Mouse (Mus musculus): Measurements from ENCODE around the gene Faim.

Faim gene

DNA sequence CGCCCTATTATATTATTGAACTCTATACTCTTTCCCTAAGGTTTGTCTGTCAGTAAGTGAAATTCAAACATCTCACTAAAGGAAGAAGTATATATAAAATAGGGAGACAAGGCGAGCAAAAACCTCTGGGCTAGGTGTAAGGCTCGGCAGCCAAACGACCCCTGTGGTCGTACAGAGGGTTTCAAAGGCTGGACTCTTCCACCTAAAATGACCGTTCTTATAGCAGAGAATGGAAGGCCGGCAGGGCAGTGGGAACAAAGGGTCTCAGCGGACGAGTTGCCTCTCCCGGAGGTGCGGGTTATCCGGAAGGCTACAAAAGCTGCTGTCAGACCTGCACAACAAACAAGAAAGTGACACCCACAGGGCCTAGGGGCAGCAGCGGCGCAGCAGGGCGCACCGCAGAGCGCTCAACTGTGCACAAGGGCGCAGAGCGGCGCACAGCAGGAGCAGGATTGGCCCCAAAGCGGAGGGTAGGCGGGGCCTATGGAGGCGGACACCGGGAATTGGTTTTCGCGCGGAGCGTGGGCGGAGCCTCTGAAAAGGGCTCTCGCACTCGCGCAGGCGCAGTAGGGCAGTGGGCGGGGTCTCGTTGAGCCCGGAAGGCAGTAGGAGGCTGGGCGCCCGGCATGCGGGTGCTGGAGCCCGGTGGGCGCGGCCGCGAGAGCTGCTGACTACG lies at the start of gene Faim:
TSS of gene Faim (plus strand) at position 574 of the 676 bp plus-strand sequence.
- DNase-seq (ENCODE audit: low spot score in 2 of 2) = peak; percentile 100

DNA sequence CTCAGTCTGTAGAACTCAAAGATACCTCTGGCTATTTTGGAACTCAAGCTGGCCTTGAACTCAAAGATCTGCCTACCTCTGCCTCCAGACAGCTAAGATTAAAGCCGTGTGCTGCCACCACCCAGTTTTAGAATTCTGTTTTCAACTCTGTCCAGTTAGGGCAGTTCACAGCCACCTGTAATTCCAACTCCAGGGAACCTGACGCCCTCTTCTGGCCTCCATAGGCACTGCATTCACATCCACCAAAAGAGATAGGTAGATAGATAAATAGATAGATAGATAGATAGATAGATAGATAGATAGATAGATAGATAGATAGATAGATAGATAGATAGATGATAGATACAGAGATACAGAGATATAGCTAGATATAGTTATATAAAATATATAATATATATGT lies 46.9 kb upstream of the Faim start:
- no peak for DNase-seq (ENCODE audit: low spot score in 2 of 2)

DNA sequence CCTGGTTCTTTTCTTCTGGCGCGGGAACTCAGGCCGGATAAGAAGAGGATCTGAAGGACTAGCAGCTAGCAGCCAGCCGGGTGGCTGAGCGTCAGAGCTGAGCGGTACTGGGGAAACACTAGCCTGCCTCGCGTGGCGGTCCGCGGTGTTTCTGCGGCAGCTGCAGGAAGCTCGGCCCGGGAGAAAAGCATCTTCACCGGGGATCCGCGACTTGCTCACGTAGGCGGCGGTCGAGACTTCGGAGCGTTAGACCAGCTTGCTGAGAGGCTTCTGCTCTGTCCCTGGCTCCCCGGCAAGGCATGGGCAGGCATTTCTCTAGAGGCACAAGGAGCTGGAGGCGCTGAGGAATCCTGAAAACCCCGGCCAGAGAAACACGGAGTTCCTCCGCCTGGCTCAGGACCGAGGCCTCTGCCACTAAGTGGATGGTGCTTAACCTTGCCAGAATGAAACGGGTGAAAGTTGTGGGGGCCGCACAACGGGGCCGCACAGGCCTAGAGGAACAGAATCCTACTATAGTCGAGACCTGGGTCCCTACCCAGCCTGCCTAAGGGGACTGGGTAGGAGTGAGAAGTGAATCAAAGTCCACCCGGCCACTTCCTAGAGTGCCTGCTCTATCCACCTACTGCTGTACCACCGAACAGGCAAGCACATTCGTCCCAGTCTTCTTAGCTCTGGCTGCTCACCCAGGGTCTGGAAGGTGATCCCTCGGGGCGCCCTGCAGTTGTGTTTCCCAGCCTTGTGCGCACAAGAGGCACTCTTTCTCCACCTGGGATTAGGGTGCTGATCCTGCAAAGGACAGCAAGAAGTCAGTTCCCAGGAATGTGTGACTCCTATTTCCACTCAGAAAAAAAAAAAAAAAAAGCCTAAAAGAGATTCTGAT lies 33.8 kb upstream of the Faim start:
- no peak for DNase-seq (ENCODE audit: low spot score in 2 of 2)

DNA sequence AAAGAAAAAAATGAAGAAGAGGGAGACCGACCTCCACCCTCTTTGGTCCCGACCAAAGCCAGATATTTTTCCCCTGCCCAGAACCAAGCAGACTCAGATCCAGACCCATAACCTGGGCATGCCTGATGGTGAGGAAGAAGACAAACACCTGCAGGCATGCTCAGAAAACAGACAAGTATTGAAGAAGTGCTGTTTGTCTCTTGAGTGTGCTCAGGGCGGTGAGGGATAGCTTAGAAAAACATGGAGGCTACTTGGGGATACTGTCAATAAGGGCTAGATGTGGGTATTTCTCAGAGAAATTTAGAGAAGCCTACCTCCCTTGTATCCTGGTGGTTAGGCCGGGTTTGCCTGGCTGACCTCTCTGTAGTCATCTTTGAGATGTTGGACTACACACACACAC lies 32.9 kb upstream of the Faim start:
- no peak for DNase-seq (ENCODE audit: low spot score in 2 of 2)

DNA sequence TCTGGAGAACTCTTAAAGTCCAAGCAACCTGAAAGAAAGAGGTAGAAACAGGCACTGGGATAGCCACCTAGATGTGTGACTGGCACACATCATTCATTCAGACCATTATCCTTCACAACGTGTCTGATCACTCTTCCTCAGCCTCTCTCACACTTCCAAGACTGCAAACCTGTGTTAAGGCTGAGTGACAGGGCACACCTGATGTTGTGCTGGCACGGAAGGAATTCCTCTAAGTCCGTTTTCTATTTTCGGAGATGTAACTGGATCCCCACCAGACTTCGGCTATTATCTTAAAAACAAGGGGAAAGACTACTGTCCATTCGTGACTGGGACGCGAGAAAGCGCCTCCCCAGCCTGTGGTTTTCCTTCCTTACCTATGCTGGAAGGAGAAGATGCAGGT lies 32.3 kb upstream of the Faim start:
- DNase-seq (ENCODE audit: low spot score in 2 of 2) = no peak

DNA sequence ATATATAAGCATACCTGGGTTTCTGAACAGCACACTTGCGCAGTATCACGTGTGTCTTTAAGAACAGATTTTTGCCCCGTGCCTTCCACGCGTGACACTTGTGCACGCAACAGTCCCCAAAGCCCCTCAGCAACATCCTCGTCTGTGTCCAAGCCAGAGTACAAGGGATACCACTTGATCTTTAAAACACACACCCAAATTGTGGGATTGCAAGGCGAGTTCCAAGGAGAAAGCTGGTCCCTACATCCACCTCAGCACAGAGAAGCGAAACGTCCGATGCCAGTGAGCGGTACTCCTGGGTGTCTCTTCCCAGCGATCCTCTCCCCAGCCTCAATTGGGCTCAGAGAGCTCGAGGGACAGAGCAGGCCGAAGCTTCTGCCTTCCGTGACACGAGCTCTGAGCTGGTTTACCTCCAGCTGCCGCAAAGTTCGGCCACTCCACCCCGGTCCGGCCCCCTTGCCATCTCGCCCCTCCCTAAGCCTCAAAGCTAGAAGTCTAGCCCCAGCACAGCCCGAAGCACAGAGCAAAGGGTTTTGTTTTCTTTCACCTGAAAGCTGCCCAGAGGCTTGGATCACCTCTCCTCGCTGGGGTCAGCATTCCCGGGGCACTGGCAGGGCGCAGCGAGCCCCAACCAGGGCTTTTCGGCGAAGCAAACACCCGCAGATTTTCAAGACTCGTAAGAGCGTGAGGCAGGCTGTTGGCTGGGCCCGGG lies 31.6 kb upstream of the Faim start:
- DNase-seq (ENCODE audit: low spot score in 2 of 2) = no peak

DNA sequence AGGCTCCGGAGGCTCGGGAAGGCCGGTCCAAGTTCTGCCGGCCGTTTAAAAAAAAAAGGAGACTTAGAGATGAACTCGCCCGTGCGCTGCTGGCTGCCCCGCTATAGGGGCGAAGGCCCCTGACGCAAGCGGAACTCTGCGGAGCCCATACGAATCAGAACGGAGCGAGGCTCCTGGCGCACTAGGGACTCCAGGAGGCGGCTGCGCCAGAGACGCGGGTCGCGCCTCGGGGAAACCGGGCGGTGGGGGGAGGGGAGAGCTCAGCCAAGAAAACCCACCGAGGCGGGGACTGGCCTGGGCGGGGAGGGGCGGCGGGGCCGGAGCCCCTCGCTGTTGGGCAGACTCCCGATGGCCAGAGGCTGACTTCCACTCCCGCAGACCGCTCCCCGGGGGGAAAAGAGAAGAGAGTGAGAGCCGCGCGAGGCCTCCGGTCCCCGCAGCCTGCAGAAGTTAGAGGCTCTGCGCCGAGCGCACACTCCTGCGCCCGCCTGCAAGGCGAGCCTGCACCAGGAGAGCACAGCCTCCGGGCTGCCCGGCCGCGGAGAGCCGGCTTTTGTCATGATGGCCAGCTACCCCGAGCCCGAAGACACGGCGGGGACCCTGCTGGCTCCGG lies 31.0 kb upstream of the Faim start, which contains the start of gene Foxl2:
TSS of gene Foxl2 (plus strand) at position 186 of the 613 bp plus-strand sequence.
- DNase-seq (ENCODE audit: low spot score in 2 of 2) = no peak

DNA sequence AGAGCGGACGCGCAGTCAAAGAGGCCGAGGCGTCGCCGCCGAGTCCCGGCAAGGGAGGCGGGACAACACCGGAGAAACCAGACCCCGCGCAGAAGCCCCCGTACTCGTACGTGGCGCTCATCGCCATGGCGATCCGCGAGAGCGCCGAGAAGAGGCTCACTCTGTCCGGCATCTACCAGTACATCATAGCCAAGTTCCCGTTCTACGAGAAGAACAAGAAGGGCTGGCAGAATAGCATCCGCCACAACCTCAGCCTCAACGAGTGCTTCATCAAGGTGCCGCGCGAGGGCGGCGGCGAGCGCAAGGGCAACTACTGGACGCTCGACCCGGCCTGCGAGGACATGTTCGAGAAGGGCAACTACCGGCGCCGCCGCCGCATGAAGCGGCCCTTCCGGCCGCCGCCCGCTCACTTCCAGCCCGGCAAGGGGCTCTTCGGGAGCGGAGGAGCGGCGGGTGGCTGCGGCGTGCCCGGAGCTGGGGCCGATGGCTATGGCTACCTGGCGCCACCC lies 30.4 kb upstream of the Faim start:
- DNase-seq (ENCODE audit: low spot score in 2 of 2) = no peak

DNA sequence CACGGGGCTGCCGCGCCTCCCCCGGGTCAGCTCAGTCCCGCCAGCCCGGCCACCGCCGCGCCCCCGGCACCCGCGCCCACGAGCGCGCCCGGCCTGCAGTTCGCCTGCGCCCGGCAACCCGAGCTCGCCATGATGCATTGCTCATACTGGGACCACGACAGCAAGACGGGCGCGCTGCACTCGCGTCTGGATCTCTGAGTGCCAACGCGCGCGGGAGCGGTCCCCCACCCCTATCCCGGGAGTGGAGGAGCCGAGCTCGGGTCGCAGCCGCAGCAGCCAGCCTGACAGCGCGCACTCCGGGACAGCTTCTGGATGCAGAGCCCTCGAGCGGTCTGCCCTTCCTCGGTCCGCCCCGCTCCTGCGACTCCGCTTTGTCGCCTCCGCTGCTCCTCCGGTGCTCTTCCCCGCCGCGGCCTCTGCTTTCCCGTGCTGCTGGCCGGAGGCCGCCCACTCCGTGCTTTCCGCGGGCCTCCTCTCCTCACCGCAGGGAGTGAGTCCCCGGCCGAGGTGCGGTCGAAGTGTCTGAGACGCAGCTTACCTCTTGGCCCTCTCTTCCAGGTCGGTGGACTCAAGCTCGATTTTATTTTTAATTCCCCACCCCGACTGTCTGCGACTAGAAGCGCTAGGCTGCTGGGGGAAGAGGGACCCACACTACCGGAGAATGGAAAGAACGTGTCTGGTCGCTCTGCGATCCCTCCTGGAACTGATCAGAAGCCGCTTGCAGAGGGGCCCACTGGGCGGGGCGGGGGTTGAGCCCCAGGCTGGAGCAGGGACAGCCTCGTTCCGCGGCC lies 29.4 kb upstream of the Faim start:
- DNase-seq (ENCODE audit: low spot score in 2 of 2) = no peak

DNA sequence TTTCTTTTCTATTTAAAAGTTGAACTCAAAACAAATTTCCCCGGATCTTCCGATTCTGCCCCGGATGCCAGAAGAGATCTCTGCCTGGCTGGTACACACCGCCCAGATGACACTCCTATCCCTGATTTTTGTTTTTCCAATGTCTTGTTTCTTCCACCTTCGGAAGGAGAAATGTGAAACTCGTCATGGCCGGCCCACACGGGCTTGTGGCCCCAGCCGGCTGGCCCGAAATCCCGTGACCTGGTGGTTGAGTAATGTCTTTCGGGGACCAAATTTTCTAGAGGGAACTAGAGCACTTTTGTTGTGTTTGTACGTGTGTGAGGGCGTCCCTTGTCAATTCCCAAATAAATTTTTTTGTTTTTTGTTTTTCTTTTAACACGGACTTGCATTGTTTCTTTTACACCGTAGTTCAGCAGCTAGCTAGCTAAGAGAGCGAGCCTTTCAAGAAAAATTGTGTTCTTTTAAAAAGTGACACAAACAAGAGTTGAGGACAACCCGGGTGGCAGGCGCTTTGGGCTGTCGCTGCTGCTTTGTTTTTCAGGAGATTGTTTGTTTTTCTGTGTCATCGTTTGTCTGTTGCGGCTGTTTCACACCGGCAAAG lies 28.3 kb upstream of the Faim start:
- no peak for DNase-seq (ENCODE audit: low spot score in 2 of 2)

DNA sequence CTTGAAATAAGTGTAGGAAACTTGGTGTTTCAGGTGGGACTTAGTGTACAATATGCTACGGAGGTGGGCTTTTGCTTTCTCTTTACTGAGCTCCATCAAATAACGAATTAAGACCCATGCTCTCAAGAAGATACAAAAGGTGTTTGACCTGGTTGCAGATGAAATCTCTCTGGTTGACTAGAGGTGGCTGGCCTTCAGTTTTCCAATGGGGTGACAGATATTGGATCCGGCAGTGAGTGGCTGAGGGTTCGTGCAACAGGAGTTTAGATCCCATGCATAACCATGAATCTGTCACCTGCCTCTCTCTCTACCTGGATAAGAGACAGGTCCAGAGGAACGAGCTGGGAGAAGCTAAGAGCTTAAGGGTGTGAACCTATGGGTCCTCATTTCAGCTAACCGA lies 27.5 kb upstream of the Faim start:
- DNase-seq (ENCODE audit: low spot score in 2 of 2) = no peak

DNA sequence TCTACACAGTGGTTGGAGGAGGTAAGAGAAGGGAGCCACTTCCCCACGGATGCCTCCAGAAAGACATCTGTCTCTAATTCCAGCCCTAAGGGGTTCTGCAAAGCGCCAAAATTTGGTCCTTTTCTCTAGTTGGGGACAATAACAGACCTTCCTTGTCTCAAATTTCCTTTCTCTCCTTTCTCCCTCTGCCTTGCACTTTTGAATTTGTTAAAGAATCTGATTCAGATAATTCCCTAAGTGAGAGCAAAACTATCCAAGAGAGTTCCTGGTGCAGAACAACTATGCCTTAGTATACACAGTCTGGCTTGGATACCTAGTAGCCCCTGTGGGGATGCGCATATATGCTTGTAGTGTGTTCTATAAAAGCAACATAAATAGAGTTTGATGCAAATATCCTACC lies 26.3 kb upstream of the Faim start:
- no peak for DNase-seq (ENCODE audit: low spot score in 2 of 2)

DNA sequence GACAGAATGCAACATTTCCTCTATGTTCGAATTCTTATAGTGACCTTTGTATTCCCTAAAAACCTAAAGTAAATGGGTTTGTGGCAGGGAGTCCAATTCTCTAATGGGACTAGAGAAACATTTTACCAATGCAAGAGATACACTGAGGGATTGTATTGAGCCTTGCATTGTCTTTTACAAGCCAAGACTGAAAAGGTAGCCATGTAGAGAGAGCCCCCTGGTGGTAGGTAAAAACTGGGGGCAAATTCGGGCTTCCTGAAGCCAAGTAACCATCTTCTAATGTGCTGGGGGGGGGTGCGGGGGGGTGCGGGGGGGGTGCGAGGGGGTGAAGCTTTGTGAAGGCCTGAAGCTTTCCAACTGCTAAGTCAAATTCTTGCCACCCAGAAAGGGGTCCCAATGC lies 25.8 kb upstream of the Faim start:
- no peak for DNase-seq (ENCODE audit: low spot score in 2 of 2)

DNA sequence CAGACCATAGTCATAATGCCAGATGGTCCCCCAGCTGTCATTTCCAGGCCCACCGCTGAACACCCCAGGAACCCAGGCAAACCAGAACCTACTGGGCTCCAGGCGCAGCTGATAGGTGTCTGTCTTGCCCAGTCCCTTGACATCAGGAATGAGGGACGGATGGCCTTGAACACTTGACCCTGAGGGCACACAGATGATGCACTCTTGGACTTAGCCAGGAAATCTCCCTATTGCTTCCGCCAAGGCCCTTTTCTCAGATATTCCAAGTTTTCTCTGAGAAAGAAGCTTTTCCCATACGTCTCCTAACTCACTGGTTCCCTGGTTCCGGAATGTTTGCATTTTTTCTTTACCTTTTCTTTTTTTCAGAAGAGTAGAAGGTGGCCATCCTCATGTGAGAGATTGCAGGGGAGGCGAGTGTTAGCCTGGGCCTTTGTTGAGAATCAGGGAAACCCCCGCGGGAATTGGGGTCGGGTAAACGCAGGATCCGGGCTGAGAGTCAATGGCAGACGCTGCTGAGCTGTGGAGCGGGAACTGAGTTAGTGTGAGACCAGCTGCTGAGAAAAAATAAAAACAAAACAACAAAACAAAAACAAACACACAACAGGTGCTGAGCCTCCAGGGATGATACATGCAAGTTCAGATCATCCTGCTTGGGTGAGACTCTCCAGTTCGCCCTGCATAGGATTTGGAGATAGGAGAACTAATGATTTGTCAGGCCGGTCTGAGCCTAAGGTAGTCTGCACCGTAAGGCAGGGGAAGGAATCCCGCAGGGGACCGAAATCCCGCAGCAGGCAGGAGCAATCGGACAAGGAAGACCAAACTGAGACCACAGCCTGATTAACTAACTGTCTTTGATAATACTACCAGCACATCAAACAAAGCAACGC lies 24.3 kb upstream of the Faim start:
- DNase-seq (ENCODE audit: low spot score in 2 of 2) = no peak

DNA sequence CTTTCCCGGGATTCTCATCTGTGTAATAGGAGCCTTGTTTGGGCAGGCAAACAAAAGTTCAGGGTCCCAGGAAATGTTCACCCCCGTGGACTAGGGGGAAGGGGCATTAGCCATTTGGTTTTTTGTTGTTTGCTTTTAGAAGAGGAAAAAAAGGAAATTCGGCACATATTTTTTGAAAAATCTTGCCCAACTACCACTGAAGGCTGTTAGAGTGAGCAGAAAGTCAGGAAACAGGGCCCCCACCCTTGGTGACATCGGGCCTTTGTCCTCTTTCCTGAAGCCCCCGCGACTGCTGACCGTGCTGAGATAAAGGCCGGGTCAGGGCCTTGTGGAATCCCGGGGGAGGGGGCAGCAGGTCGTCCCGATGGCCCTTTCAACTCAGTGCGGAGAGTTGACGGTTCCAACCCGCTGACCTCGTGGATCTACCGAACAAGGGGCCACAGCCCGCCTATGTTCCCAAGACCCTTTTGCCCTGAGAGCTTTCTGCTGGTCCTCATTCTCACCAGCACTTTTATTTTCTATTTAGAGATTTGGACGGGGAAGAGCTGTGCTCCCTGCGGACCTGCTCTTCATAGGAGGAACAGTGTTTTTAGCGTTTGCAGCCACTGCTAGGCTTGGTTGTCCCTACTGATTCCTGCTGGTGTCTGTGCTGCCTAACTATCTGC lies 23.6 kb upstream of the Faim start:
- DNase-seq (ENCODE audit: low spot score in 2 of 2) = no peak

DNA sequence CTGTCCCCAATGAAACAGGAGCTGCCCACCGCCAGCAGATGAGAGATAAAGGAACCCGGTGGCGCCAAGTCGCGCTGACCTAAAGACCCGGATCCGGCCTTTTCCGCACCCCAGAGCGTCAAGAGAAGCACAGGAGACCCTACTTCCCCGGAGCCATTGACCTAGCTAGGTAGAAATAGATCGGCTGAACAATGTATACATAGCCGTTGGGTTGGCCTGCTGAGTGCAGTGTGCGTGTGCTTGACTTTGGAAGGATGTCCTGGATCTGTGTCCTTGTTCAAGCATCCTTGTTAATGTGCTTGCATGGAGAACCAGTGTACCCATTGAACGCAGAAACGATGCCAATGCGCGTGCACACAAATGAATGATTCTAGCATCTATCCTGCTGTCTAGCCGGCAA lies 22.5 kb upstream of the Faim start:
- DNase-seq (ENCODE audit: low spot score in 2 of 2) = no peak

DNA sequence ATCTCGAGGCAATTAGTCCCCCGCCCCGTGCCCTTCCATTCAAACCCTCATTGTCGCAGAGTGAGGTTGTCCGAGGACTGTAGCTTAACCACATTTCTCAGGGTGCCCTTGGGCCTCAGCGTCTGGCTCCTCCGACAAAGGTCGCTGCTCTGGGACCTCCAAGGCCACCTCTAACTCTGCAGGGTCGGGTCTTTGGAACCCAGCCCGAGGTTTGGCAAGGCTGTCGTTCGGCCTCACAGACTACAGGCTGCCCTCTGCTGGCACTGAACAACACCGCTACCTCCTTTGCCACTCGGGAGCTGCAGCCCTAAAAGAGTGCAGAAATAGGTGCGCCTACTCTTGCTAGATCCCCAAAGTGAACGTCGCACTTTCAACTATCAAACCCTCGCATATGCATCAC lies 21.1 kb upstream of the Faim start:
- no peak for DNase-seq (ENCODE audit: low spot score in 2 of 2)

DNA sequence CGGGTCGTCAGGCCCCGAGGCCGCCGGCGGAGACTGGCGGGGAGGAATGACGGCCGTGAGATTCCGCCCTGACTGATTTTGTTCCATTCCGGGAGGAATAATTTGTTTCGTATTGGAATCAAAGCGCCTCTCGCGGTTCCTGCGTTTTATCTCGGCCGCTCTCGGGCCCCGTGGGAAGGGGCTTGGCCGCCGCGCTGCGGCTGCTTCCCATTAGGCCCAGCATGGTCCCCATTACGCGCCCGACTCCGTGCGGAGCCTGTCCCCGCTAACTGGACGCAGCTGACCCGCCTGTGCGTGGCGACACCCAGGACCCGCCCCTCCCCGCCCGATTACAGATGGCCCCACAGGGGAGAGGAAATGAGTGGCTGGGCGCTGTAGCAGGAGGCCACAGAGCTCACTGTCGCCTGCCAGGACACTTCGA lies 13.1 kb upstream of the Faim start:
- DNase-seq (ENCODE audit: low spot score in 2 of 2) = no peak

DNA sequence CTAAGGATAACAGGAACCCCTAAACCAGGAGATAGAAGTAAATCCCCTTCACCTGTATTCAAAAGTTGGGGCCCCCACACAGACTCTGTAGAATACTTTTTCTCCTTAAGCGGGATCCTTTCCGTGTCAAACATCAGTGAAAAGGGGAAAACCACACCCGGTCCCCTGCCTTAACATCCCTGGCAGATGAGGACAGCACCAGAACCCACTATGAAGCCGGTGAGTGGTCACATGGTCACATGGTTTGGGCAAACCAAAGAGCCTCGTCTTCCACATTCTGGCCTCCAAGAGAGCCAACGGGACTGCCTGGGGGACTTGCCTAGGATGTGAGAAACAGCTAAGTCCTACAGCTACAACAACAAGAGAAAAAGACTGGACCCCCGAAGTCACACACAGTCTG lies 12.6 kb upstream of the Faim start:
- DNase-seq (ENCODE audit: low spot score in 2 of 2) = no peak

Data from natural killer cell, adult 2 months (primary cell).